Mouse (Mus musculus) ES-E14 (cell line): ENCODE results near the gene Mapk10.

Source experiments
- MAFK ChIP-seq: IDR thresholded peaks from 2 replicates; pipeline ENCODE4 v1.6.1; 2014; ENCODE audit warnings: mild to moderate bottlenecking, low read depth, low read length, inconsistent platforms; ENCODE audit not compliant: insufficient read depth
- ZC3H11A ChIP-seq: IDR thresholded peaks from 2 replicates; pipeline ENCODE4 v1.6.1; 2012; ENCODE audit warnings: low read depth, mild to moderate bottlenecking, inconsistent platforms, low read length, borderline replicate concordance
- ZNF384 ChIP-seq: IDR thresholded peaks from 2 replicates; pipeline ENCODE4 v1.6.1; 2012; ENCODE audit warnings: low read depth, low read length, inconsistent platforms

GRCm38 (mm10) chr5:103166755-103167154, 44.4 kb downstream of the Mapk10 start:
- TF ChIP-seq ZC3H11A (no peak), ZNF384 (no peak), MAFK (no peak)
